Mouse (Mus musculus): ENCODE measurements around the gene Zfp74.

Zfp74 gene

DNA sequence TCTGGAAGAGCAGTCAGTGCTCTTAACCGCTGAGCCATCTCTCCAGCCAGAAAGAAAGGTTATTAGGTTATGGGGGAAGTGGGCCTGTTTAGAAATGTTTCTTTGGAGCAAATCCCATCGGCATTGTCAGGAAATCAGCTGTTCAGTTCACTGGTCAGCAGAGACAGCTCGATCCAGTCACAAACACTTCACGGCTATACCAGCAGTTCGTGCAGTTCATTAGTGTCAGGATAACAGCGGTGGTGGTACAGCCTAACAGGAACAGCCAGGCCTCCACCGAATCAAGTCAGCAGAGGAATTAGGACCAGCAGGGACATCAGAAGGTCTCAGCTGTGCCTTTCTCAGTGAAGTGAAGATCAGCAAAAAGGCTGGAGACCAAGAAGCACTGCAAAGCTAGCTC lies 73.0 kb downstream of the Zfp74 start:
- TF ChIP-seq POU5F1 (IDR thresholded peaks at IDR 0.05; ENCODE audit: borderline replicate concordance, low read length) = no peak
- no peak for TF ChIP-seq NANOG (IDR thresholded peaks at IDR 0.05; ENCODE audit: borderline replicate concordance, low read length)
- no peak for TF ChIP-seq CTCF (conservative IDR thresholded peaks at IDR 0.05; ENCODE audit: low read length)
- no peaks in the 10 kb centered on the region for H3K27me3 ChIP-seq (ENCODE audit: insufficient read depth, low read length)
- H3K4me1 ChIP-seq (replicated peaks; ENCODE audit: low read depth, low read length) = peaks cover 33% of the 10 kb centered on the region
- peaks cover 22% of the 10 kb centered on the region for H3K36me3 ChIP-seq (ENCODE audit: insufficient read depth, low read length)
- H3K4me3 ChIP-seq (replicated peaks; ENCODE audit: low read length) = no peak overlapping the region
- H3K9me3 ChIP-seq (ENCODE audit: low read length) = peaks cover 65% of the 10 kb centered on the region

All from E14TG2a.4 (cell line).